Comparison of ENCODE assay signal across 23 mouse cellular contexts in genomic region chr1:23207024-23207423, GRCm38 (mm10).
A peak's percentile ranks its signal among the peaks of the same experiment; 100 is the strongest.
DNase-seq lines count a peak whose midpoint lies in the region; ATAC-seq and TF ChIP-seq lines count a peak whose summit lies in the region.
"Had no signal": no experiment of that assay in that cellular context is flagged by ENCODE, and none has a peak within 500 bp of the region (broad histone marks: within the 10 kb centered on the region; RNA-seq: fewer than 3 reads in every experiment).

No protein-coding gene starts in this region.

- no peak overlapping the region for H3K9ac ChIP-seq in forebrain, embryonic 13.5 days
- no peak overlapping the region for H3K9ac ChIP-seq in forebrain, embryonic 15.5 days (replicated peaks)
- H3K9ac ChIP-seq in forebrain, embryonic 11.5 days (ENCODE audit: low read length), result no peak overlapping the region
- no peak overlapping the region for H3K9ac ChIP-seq in forebrain, postnatal 0 days
- H3K9ac ChIP-seq: embryonic facial prominence, embryonic 12.5 days had no signal

- peak; percentile 27; the same call in 1 of the 2 replicates for ATAC-seq in forebrain, embryonic 13.5 days
- 0 out of 2 replicates have a peak, but pooled peaks have one; percentile 58 for ATAC-seq in forebrain, embryonic 15.5 days (replicated peaks)
- ATAC-seq in forebrain, embryonic 11.5 days (replicated peaks; ENCODE audit: low FRiP score), result no peak
- ATAC-seq in forebrain, postnatal 0 days, result peak; percentile 32; the same call in 1 of the 2 replicates
- ATAC-seq: activated CD4-positive, CD25-positive, alpha-beta regulatory T cell, adult 4 months; CD4-positive, CD25-positive, alpha-beta regulatory T cell, adult 4 months; Patski had no signal

- no peak for DNase-seq in forebrain, embryonic 10.5 days (ENCODE audit: extremely low spot score, low spot score)
- DNase-seq in forebrain, embryonic 11.5 days (ENCODE audit: low spot score), result no peak
- peak; percentile 30 for DNase-seq in brain, embryonic 14.5 days (ENCODE audit: low read depth)
- no peak for DNase-seq in forebrain, postnatal 0 days
- DNase-seq in lung, postnatal 4 days, result no peak
- DNase-seq: adrenal gland, adult 8-10 months; adrenal gland, postnatal 14 days; adrenal gland, postnatal 36 days; B cell, adult 2 months; cerebellum, adult 11-12 months; cerebellum, adult 2 months; cerebellum, adult 9-10 months; cerebellum, postnatal 10 days; cerebellum, postnatal 25 days had no signal

- no peak overlapping the region for H3K4me2 ChIP-seq in forebrain, embryonic 13.5 days
- H3K4me2 ChIP-seq in forebrain, embryonic 15.5 days (replicated peaks), result no peak overlapping the region
- H3K4me2 ChIP-seq in forebrain, embryonic 11.5 days (ENCODE audit: low read depth, low read length, severe bottlenecking), result no peak overlapping the region
- H3K4me2 ChIP-seq in forebrain, postnatal 0 days (ENCODE audit: low read depth), result no peak overlapping the region
- H3K4me2 ChIP-seq: embryonic facial prominence, embryonic 12.5 days had no signal

- no peaks in the 10 kb centered on the region for H3K36me3 ChIP-seq in forebrain, embryonic 13.5 days (ENCODE audit: poor library complexity, severe bottlenecking)
- no peaks in the 10 kb centered on the region for H3K36me3 ChIP-seq in forebrain, embryonic 10.5 days (replicated peaks)
- H3K36me3 ChIP-seq in forebrain, embryonic 15.5 days, result no peaks in the 10 kb centered on the region
- H3K36me3 ChIP-seq in forebrain, embryonic 11.5 days (ENCODE audit: control insufficient read depth, insufficient read depth, low read length), result no peaks in the 10 kb centered on the region
- no peaks in the 10 kb centered on the region for H3K36me3 ChIP-seq in forebrain, postnatal 0 days (ENCODE audit: insufficient read depth)
- H3K36me3 ChIP-seq: embryonic facial prominence, embryonic 10.5 days; embryonic facial prominence, embryonic 12.5 days; G1E had no signal

- no peaks in the 10 kb centered on the region for H3K9me3 ChIP-seq in forebrain, embryonic 13.5 days (replicated peaks)
- no peaks in the 10 kb centered on the region for H3K9me3 ChIP-seq in forebrain, embryonic 10.5 days
- H3K9me3 ChIP-seq in forebrain, embryonic 15.5 days, result no peaks in the 10 kb centered on the region
- H3K9me3 ChIP-seq in forebrain, embryonic 11.5 days (ENCODE audit: control insufficient read depth, low read length), result no peaks in the 10 kb centered on the region
- H3K9me3 ChIP-seq in forebrain, postnatal 0 days (ENCODE audit: low read length), result no peaks in the 10 kb centered on the region
- H3K9me3 ChIP-seq: embryonic facial prominence, embryonic 10.5 days; embryonic facial prominence, embryonic 12.5 days; G1E had no signal

- H3K27ac ChIP-seq in forebrain, embryonic 13.5 days, result no peak overlapping the region
- no peak overlapping the region for H3K27ac ChIP-seq in forebrain, embryonic 10.5 days
- no peak overlapping the region for H3K27ac ChIP-seq in forebrain, embryonic 15.5 days (replicated peaks)
- no peak overlapping the region for H3K27ac ChIP-seq in forebrain, embryonic 11.5 days (ENCODE audit: low read depth, low read length)
- no peak overlapping the region for H3K27ac ChIP-seq in forebrain, postnatal 0 days (ENCODE audit: low read depth, low read length)
- H3K27ac ChIP-seq: embryonic facial prominence, embryonic 10.5 days; embryonic facial prominence, embryonic 12.5 days had no signal

- 46% methylated on average over 4 of the region's 4 CpGs for WGBS in forebrain, embryonic 13.5 days
- WGBS in forebrain, embryonic 10.5 days, result 71% methylated on average over 4 of the region's 4 CpGs
- 40% methylated on average over 4 of the region's 4 CpGs for WGBS in forebrain, embryonic 15.5 days
- WGBS in forebrain, embryonic 11.5 days, result 56% methylated on average over 4 of the region's 4 CpGs
- 35% methylated on average over 4 of the region's 4 CpGs for WGBS in forebrain, postnatal 0 days

- H3K4me1 ChIP-seq in forebrain, embryonic 13.5 days, result 0 out of 2 replicates have a peak, but pooled peaks cover 8% of the 10 kb centered on the region
- H3K4me1 ChIP-seq in forebrain, embryonic 10.5 days, result peaks cover 7% of the 10 kb centered on the region
- peaks cover 3% of the 10 kb centered on the region; the same call in 1 of the 2 replicates for H3K4me1 ChIP-seq in forebrain, embryonic 15.5 days
- H3K4me1 ChIP-seq in forebrain, embryonic 11.5 days (replicated peaks; ENCODE audit: control insufficient read depth, insufficient read depth, low read length), result no peaks in the 10 kb centered on the region
- no peaks in the 10 kb centered on the region for H3K4me1 ChIP-seq in forebrain, postnatal 0 days (ENCODE audit: insufficient read depth)
- H3K4me1 ChIP-seq: embryonic facial prominence, embryonic 10.5 days; embryonic facial prominence, embryonic 12.5 days had no signal

- H3K4me3 ChIP-seq in forebrain, embryonic 13.5 days, result no peak overlapping the region
- no peak overlapping the region for H3K4me3 ChIP-seq in forebrain, embryonic 10.5 days
- no peak overlapping the region for H3K4me3 ChIP-seq in forebrain, embryonic 15.5 days
- H3K4me3 ChIP-seq in forebrain, embryonic 11.5 days (ENCODE audit: low read depth, low read length), result no peak overlapping the region
- no peak overlapping the region for H3K4me3 ChIP-seq in forebrain, postnatal 0 days (ENCODE audit: low read depth, low read length)
- H3K4me3 ChIP-seq: embryonic facial prominence, embryonic 10.5 days; embryonic facial prominence, embryonic 12.5 days had no signal

- no peaks in the 10 kb centered on the region for H3K27me3 ChIP-seq in forebrain, embryonic 13.5 days
- no peaks in the 10 kb centered on the region for H3K27me3 ChIP-seq in forebrain, embryonic 10.5 days (ENCODE audit: poor library complexity, severe bottlenecking)
- H3K27me3 ChIP-seq in forebrain, embryonic 15.5 days, result no peaks in the 10 kb centered on the region
- no peaks in the 10 kb centered on the region for H3K27me3 ChIP-seq in forebrain, embryonic 11.5 days (ENCODE audit: control insufficient read depth, insufficient read depth, low read length)
- H3K27me3 ChIP-seq in forebrain, postnatal 0 days (ENCODE audit: insufficient read depth, low read length), result no peaks in the 10 kb centered on the region
- H3K27me3 ChIP-seq: CH12.LX; embryonic facial prominence, embryonic 12.5 days; Patski had no signal

- TF ChIP-seq POLR2A in brain, embryonic 14.5 days (IDR thresholded peaks at IDR 0.05; ENCODE audit: borderline replicate concordance, extremely low read depth, insufficient read depth, insufficient read length, poor library complexity, severe bottlenecking), result no peak

- TF ChIP-seq CTCF in brain, embryonic 14.5 days (IDR thresholded peaks at IDR 0.05; ENCODE audit: borderline replicate concordance, extremely low read depth, insufficient read depth, insufficient read length), result no peak
- TF ChIP-seq CTCF in forebrain, postnatal 0 days (IDR thresholded peaks at IDR 0.05; ENCODE audit: low read depth), result no peak
